16 mouse cellular contexts compared by ENCODE assay signal in the genomic region with DNA sequence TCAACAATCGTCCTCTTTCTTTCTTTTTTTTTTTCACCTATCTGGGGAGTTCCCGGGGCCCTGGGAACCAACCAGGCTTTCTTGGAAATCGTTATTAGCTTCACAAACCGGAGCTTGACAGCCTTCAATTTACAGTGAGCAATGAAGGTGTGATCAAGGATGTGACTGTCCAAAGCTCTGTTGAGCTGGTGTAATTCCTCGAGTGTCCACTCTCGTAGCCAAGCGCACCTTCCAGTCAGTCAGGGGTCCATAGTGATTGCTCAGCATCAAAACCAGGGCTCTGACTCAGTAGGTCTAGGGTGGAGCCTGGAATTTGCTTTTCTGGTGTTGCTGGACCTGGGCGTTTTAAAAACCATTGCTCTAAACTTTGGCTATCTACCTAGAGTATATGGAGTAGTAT. TPM values are rescaled to one million over a fixed set of nuclear protein-coding genes. Genes with fewer than 3 reads are reported as not detected.
DNase-seq lines count a peak whose midpoint lies in the region; ATAC-seq and TF ChIP-seq lines count a peak whose summit lies in the region.
"Had no signal": no experiment of that assay in that cellular context is flagged by ENCODE, and none has a peak within 500 bp of the region (broad histone marks: within the 10 kb centered on the region; RNA-seq: fewer than 3 reads in every experiment).

No protein-coding gene starts in this region.

- H3K4me1 ChIP-seq in forebrain, postnatal 0 days (ENCODE audit: insufficient read depth): no peaks in the 10 kb centered on the region
- no peaks in the 10 kb centered on the region for H3K4me1 ChIP-seq in forebrain, embryonic 11.5 days (replicated peaks; ENCODE audit: control insufficient read depth, insufficient read depth, low read length)
- peaks cover 9% of the 10 kb centered on the region for H3K4me1 ChIP-seq in lung, embryonic 14.5 days (ENCODE audit: insufficient read depth)
- peaks cover 5% of the 10 kb centered on the region; the same call in 1 of the 2 replicates for H3K4me1 ChIP-seq in stomach, embryonic 16.5 days (ENCODE audit: control insufficient read depth, insufficient read depth, low read length)
- H3K4me1 ChIP-seq: hindbrain, embryonic 13.5 days had no signal

- H3K4me3 ChIP-seq in forebrain, postnatal 0 days (ENCODE audit: low read depth, low read length): no peak overlapping the region
- no peak overlapping the region for H3K4me3 ChIP-seq in forebrain, embryonic 11.5 days (ENCODE audit: low read depth, low read length)
- no peak overlapping the region for H3K4me3 ChIP-seq in lung, embryonic 14.5 days (ENCODE audit: low read depth, low read length)
- H3K4me3 ChIP-seq in stomach, embryonic 16.5 days (replicated peaks; ENCODE audit: low read length): no peak overlapping the region
- H3K4me3 ChIP-seq: heart, embryonic 15.5 days; hindbrain, embryonic 13.5 days; limb, embryonic 15.5 days had no signal

- intact Hi-C loops in gastrocnemius, postnatal 36 days (cut with DNase I): no loop called here

- no peak overlapping the region for H3K4me2 ChIP-seq in forebrain, postnatal 0 days (ENCODE audit: low read depth)
- H3K4me2 ChIP-seq in forebrain, embryonic 11.5 days (ENCODE audit: low read depth, low read length, severe bottlenecking): no peak overlapping the region
- H3K4me2 ChIP-seq in lung, embryonic 14.5 days: no peak overlapping the region
- H3K4me2 ChIP-seq in stomach, embryonic 16.5 days (ENCODE audit: low read depth, low read length): no peak overlapping the region
- H3K4me2 ChIP-seq: heart, embryonic 15.5 days; hindbrain, embryonic 13.5 days; limb, embryonic 15.5 days had no signal

- H3K36me3 ChIP-seq in forebrain, postnatal 0 days (ENCODE audit: insufficient read depth): no peaks in the 10 kb centered on the region
- no peaks in the 10 kb centered on the region for H3K36me3 ChIP-seq in forebrain, embryonic 11.5 days (ENCODE audit: control insufficient read depth, insufficient read depth, low read length)
- H3K36me3 ChIP-seq in lung, embryonic 14.5 days (ENCODE audit: insufficient read depth): no peaks in the 10 kb centered on the region
- H3K36me3 ChIP-seq in stomach, embryonic 16.5 days (ENCODE audit: control insufficient read depth, insufficient read depth, low read length): no peaks in the 10 kb centered on the region
- H3K36me3 ChIP-seq: heart, embryonic 15.5 days; hindbrain, embryonic 13.5 days; limb, embryonic 15.5 days had no signal

- 73% methylated on average over 8 of the region's 8 CpGs for WGBS in forebrain, postnatal 0 days
- WGBS in forebrain, embryonic 11.5 days: 70% methylated on average over 8 of the region's 8 CpGs
- WGBS in lung, embryonic 14.5 days: 55% methylated on average over 8 of the region's 8 CpGs
- WGBS in stomach, embryonic 16.5 days: 56% methylated on average over 8 of the region's 8 CpGs

- no peak overlapping the region for H3K27ac ChIP-seq in forebrain, postnatal 0 days (ENCODE audit: low read depth, low read length)
- H3K27ac ChIP-seq in forebrain, embryonic 11.5 days (ENCODE audit: low read depth, low read length): no peak overlapping the region
- H3K27ac ChIP-seq in lung, embryonic 14.5 days (ENCODE audit: low read depth): no peak overlapping the region
- peak overlapping the region; percentile 63 for H3K27ac ChIP-seq in stomach, embryonic 16.5 days (ENCODE audit: low read length)
- H3K27ac ChIP-seq: heart, embryonic 15.5 days; hindbrain, embryonic 13.5 days; limb, embryonic 15.5 days had no signal

- no peak overlapping the region for H3K9ac ChIP-seq in forebrain, postnatal 0 days
- H3K9ac ChIP-seq in forebrain, embryonic 11.5 days (ENCODE audit: low read length): no peak overlapping the region
- H3K9ac ChIP-seq in lung, embryonic 14.5 days: no peak overlapping the region
- no peak overlapping the region for H3K9ac ChIP-seq in stomach, embryonic 16.5 days (ENCODE audit: low read length)
- H3K9ac ChIP-seq: heart, embryonic 15.5 days; hindbrain, embryonic 13.5 days; limb, embryonic 15.5 days had no signal

- no peaks in the 10 kb centered on the region for H3K27me3 ChIP-seq in forebrain, postnatal 0 days (ENCODE audit: insufficient read depth, low read length)
- H3K27me3 ChIP-seq in forebrain, embryonic 11.5 days (ENCODE audit: control insufficient read depth, insufficient read depth, low read length): no peaks in the 10 kb centered on the region; the same call in 1 of the 2 replicates
- no peaks in the 10 kb centered on the region for H3K27me3 ChIP-seq in lung, embryonic 14.5 days (ENCODE audit: insufficient read depth, low read length)
- no peaks in the 10 kb centered on the region for H3K27me3 ChIP-seq in stomach, embryonic 16.5 days (ENCODE audit: control insufficient read depth, insufficient read depth, low read length)
- H3K27me3 ChIP-seq: heart, embryonic 15.5 days; limb, embryonic 15.5 days had no signal

- TF ChIP-seq CTCF in forebrain, postnatal 0 days (IDR thresholded peaks at IDR 0.05; ENCODE audit: low read depth): peak; percentile 36
- TF ChIP-seq CTCF in lung, embryonic 14.5 days (IDR thresholded peaks at IDR 0.05; ENCODE audit: low read depth): peak; percentile 53

- no peak for DNase-seq in forebrain, postnatal 0 days
- no peak for DNase-seq in forebrain, embryonic 11.5 days (ENCODE audit: low spot score)
- no peak for DNase-seq in lung, embryonic 14.5 days
- no peak for DNase-seq in lung, postnatal 36 days
- DNase-seq in R1 (ENCODE audit: low read depth, low spot score): peak; percentile 78
- DNase-seq in urinary bladder, postnatal 4 days (ENCODE audit: low spot score in 2 of 2): no peak
- no peak for DNase-seq in gastrocnemius, postnatal 36 days
- DNase-seq: adrenal gland, adult 2 months; cerebellum, adult 9-11 months; kidney, adult 2 months; lung, postnatal 4 days; midbrain, embryonic 14.5 days had no signal

- ATAC-seq in forebrain, postnatal 0 days: no peak
- no peak for ATAC-seq in forebrain, embryonic 11.5 days (replicated peaks; ENCODE audit: low FRiP score)
- no peak for ATAC-seq in lung, embryonic 14.5 days (ENCODE audit: insufficient read depth)
- no peak for ATAC-seq in stomach, embryonic 16.5 days (ENCODE audit: insufficient read depth, low FRiP score)

- H3K9me3 ChIP-seq in forebrain, postnatal 0 days (ENCODE audit: low read length): no peaks in the 10 kb centered on the region
- no peaks in the 10 kb centered on the region for H3K9me3 ChIP-seq in forebrain, embryonic 11.5 days (ENCODE audit: control insufficient read depth, low read length)
- H3K9me3 ChIP-seq in lung, embryonic 14.5 days (ENCODE audit: low read depth, low read length): no peaks in the 10 kb centered on the region
- no peaks in the 10 kb centered on the region for H3K9me3 ChIP-seq in stomach, embryonic 16.5 days (replicated peaks; ENCODE audit: control insufficient read depth, low read length)
- H3K9me3 ChIP-seq: heart, embryonic 15.5 days; hindbrain, embryonic 13.5 days; limb, embryonic 15.5 days had no signal

RNA-seq across cellular contexts. Expression of a gene that starts 5.7 kb away (rescaled TPM):
- total RNA-seq in forebrain, postnatal 0 days (2014; rRNA removed): 23.6 and 27.2 TPM in 2 replicates
- 28.5 and 30.3 TPM in 2 replicates for polyA plus RNA-seq in forebrain, postnatal 0 days (2015; fragmentation: Nextera tagmentation; extraction: Ambion mirVana)
- 21.5 and 24.2 TPM in 2 replicates for polyA plus RNA-seq in forebrain, embryonic 11.5 days (2014; fragmentation: Nextera tagmentation; extraction: Ambion mirVana)
- 75.4 and 79.5 TPM in 2 replicates for polyA plus RNA-seq in lung, embryonic 14.5 days (2014; fragmentation: Nextera tagmentation; extraction: Ambion mirVana)
- polyA plus RNA-seq in stomach, embryonic 16.5 days (2015; fragmentation: Nextera tagmentation; extraction: Ambion mirVana): 77.4 and 80.5 TPM in 2 replicates
- total RNA-seq in gastrocnemius, postnatal 36 days (2021): 100 to 1,000 TPM; 108 to 122 TPM

RNA-seq across cellular contexts. Expression of a gene that starts 19.0 kb away (rescaled TPM):
- 0.19 TPM in 1 of 2 replicates, not detected in the other for total RNA-seq in forebrain, postnatal 0 days (2014; rRNA removed)
- 0.39 and 0.48 TPM in 2 replicates for polyA plus RNA-seq in forebrain, postnatal 0 days (2015; fragmentation: Nextera tagmentation; extraction: Ambion mirVana)
- 0.65 and 1.1 TPM in 2 replicates for polyA plus RNA-seq in forebrain, embryonic 11.5 days (2014; fragmentation: Nextera tagmentation; extraction: Ambion mirVana)
- polyA plus RNA-seq in lung, embryonic 14.5 days (2014; fragmentation: Nextera tagmentation; extraction: Ambion mirVana): 11.4 and 63.9 TPM in 2 replicates
- 6.2 and 84.9 TPM in 2 replicates for polyA plus RNA-seq in stomach, embryonic 16.5 days (2015; fragmentation: Nextera tagmentation; extraction: Ambion mirVana)
- 100 to 1,000 TPM in 1 of 2 experiments, 10 to 100 TPM in 1; 69.4 to 433 TPM for total RNA-seq in gastrocnemius, postnatal 36 days (2021)
- total RNA-seq: adrenal gland, adult 2 months had no signal

RNA-seq across cellular contexts. Expression of a gene that starts 40.4 kb away (rescaled TPM):
- total RNA-seq in forebrain, postnatal 0 days (2014; rRNA removed): 53.2 and 55.7 TPM in 2 replicates
- polyA plus RNA-seq in forebrain, postnatal 0 days (2015; fragmentation: Nextera tagmentation; extraction: Ambion mirVana): 20.8 and 21.0 TPM in 2 replicates
- 37.1 and 39.1 TPM in 2 replicates for polyA plus RNA-seq in forebrain, embryonic 11.5 days (2014; fragmentation: Nextera tagmentation; extraction: Ambion mirVana)
- polyA plus RNA-seq in lung, embryonic 14.5 days (2014; fragmentation: Nextera tagmentation; extraction: Ambion mirVana): 271 and 297 TPM in 2 replicates
- 229 and 245 TPM in 2 replicates for polyA plus RNA-seq in stomach, embryonic 16.5 days (2015; fragmentation: Nextera tagmentation; extraction: Ambion mirVana)
- 10 to 100 TPM; 18.1 to 22.8 TPM for total RNA-seq in gastrocnemius, postnatal 36 days (2021)

RNA-seq across cellular contexts. Expression of a gene that starts 58.2 kb away (rescaled TPM):
- total RNA-seq in forebrain, postnatal 0 days (2014; rRNA removed): 0.31 and 0.81 TPM in 2 replicates
- polyA plus RNA-seq in forebrain, postnatal 0 days (2015; fragmentation: Nextera tagmentation; extraction: Ambion mirVana): 0.35 and 0.40 TPM in 2 replicates
- polyA plus RNA-seq in forebrain, embryonic 11.5 days (2014; fragmentation: Nextera tagmentation; extraction: Ambion mirVana): 0.47 and 0.65 TPM in 2 replicates
- 14.4 and 14.5 TPM in 2 replicates for polyA plus RNA-seq in lung, embryonic 14.5 days (2014; fragmentation: Nextera tagmentation; extraction: Ambion mirVana)
- 109 and 142 TPM in 2 replicates for polyA plus RNA-seq in stomach, embryonic 16.5 days (2015; fragmentation: Nextera tagmentation; extraction: Ambion mirVana)
- total RNA-seq in gastrocnemius, postnatal 36 days (2021): not detected
